Mouse (Mus musculus): ENCODE results near the gene Ttll1.

- TF ChIP-seq CTCF (IDR thresholded peaks at IDR 0.05) (peak; percentile 14; the same call in 1 of the 2 replicates), EP300 (IDR thresholded peaks at IDR 0.05) (no peak)
Observed at GRCm38 (mm10) chr15:83469279-83469821, 41.3 kb downstream of the Ttll1 start.
